Mouse (Mus musculus) cerebellum, adult 2 months (tissue): ENCODE measurements around the gene Ext2. TPM values are rescaled to one million over a fixed set of nuclear protein-coding genes. Genes with fewer than 3 reads are reported as not detected.

Source experiments
- DNase-seq, 2 experiments: peaks; one replicate each; pipeline ENCODE4 v3.0.0; 2021
- H3K27ac ChIP-seq: fragments of 200-500 bp; 2 replicates; pipeline ENCODE4 v1.5.1; 2012; ENCODE audit warnings: low read length, control low read depth, inconsistent platforms; ENCODE audit not compliant: insufficient read depth
- H3K27me3 ChIP-seq: fragments of 200-500 bp; 2 replicates; pipeline ENCODE4 v1.6.1; 2012; ENCODE audit warnings: inconsistent platforms, mild to moderate bottlenecking, low read length, moderate library complexity; ENCODE audit not compliant: control insufficient read depth, insufficient read depth
- H3K4me1 ChIP-seq: fragments of 200-500 bp; 2 replicates; pipeline ENCODE4 v1.6.1; 2011; ENCODE audit warnings: low read length; ENCODE audit not compliant: control insufficient read depth, insufficient read depth
- H3K4me3 ChIP-seq: fragments of 200-500 bp; replicated peaks from 2 replicates; pipeline ENCODE3; 2011; ENCODE audit warnings: mild to moderate bottlenecking, low read depth, low read length, control low read depth; ENCODE audit not compliant: insufficient read depth
- CTCF ChIP-seq: fragments of 200-500 bp; IDR thresholded peaks from 2 replicates; pipeline ENCODE4 v1.5.1; 2011; ENCODE audit warnings: low read depth, mild to moderate bottlenecking, control low read depth, low read length, moderate library complexity, borderline replicate concordance; ENCODE audit not compliant: insufficient read depth
- POLR2A ChIP-seq: fragments of 200-500 bp; IDR thresholded peaks from 2 replicates; pipeline ENCODE4 v1.6.1; 2011; ENCODE audit warnings: low read length, control low read depth, borderline replicate concordance; ENCODE audit not compliant: insufficient read depth
- WGBS: fragments of 180-500 bp; shearing (Covaris S2); methylation state at CpG from one replicate; pipeline ENCODE4 v1.1.7; 2018; 5-methylcytosine and 5-hydroxymethylcytosine counted together
- polyA plus RNA-seq: library from polyadenylated mRNA; depleted of rRNA; stranded (reverse); fragments of >200 nt; gene quantifications from 2 replicates; pipeline ENCODE4 v1.2.3, GENCODE M21; 2012

The Ext2 gene
- polyA plus RNA-seq, 1 experiment: 40.1 TPM

GRCm38 (mm10) chr2:93741700-93742099 lies 80.7 kb downstream of the Ext2 start:
- H3K27ac ChIP-seq: no peak overlapping the region
- no peak overlapping the region for H3K4me3 ChIP-seq
- H3K27me3 ChIP-seq: no peaks in the 10 kb centered on the region
- TF ChIP-seq CTCF (no peak), POLR2A (no peak)
- 92% methylated on average over 7 of the region's 7 CpGs for WGBS
- peaks cover 30% of the 10 kb centered on the region for H3K4me1 ChIP-seq
- no peak for DNase-seq

GRCm38 (mm10) chr2:93739044-93739569 lies 83.3 kb downstream of the Ext2 start:
- Histone ChIP-seq H3K4me3 (no peak overlapping the region), H3K27ac (no peak overlapping the region), H3K27me3 (no peaks in the 10 kb centered on the region), H3K4me1 (peaks cover 21% of the 10 kb centered on the region)
- DNase-seq: no peak
- WGBS: 92% methylated on average over 5 of the region's 5 CpGs
- TF ChIP-seq POLR2A (no peak), CTCF (no peak)

- DNase-seq: no peak
- H3K27ac ChIP-seq: no peak overlapping the region
- H3K4me3 ChIP-seq: no peak overlapping the region
- TF ChIP-seq POLR2A: no peak
- no peak for TF ChIP-seq CTCF
- H3K27me3 ChIP-seq: no peaks in the 10 kb centered on the region
- peaks cover 13% of the 10 kb centered on the region for H3K4me1 ChIP-seq
- 73% methylated on average over 8 of the region's 8 CpGs for WGBS
These were observed 85.2 kb downstream of the Ext2 start for GRCm38 (mm10) chr2:93737146-93737545.

GRCm38 (mm10) chr2:93732658-93733057 lies 89.7 kb downstream of the Ext2 start:
- no peak for TF ChIP-seq CTCF
- no peak for TF ChIP-seq POLR2A
- peaks cover 5% of the 10 kb centered on the region for H3K4me1 ChIP-seq
- H3K4me3 ChIP-seq: no peak overlapping the region
- no peak overlapping the region for H3K27ac ChIP-seq
- DNase-seq: no peak
- H3K27me3 ChIP-seq: no peaks in the 10 kb centered on the region
- 80% methylated on average over 7 of the region's 7 CpGs for WGBS

GRCm38 (mm10) chr2:93729585-93729984 lies 92.8 kb downstream of the Ext2 start:
- Histone ChIP-seq H3K4me1 (peaks cover 5% of the 10 kb centered on the region), H3K27ac (no peak overlapping the region), H3K27me3 (no peaks in the 10 kb centered on the region), H3K4me3 (no peak overlapping the region)
- TF ChIP-seq POLR2A (no peak), CTCF (no peak)
- no peak for DNase-seq
- 76% methylated on average over 11 of the region's 11 CpGs for WGBS

- DNase-seq: no peak
- Histone ChIP-seq H3K27me3 (no peaks in the 10 kb centered on the region), H3K27ac (no peak overlapping the region), H3K4me1 (peaks cover 15% of the 10 kb centered on the region), H3K4me3 (no peak overlapping the region)
- no peak for TF ChIP-seq POLR2A
- TF ChIP-seq CTCF: no peak
- WGBS: 93% methylated on average over 2 of the region's 2 CpGs
These were observed 99.1 kb downstream of the Ext2 start for GRCm38 (mm10) chr2:93723138-93723744.

- no peak for DNase-seq
- no peak overlapping the region for H3K4me3 ChIP-seq
- WGBS: 92% methylated on average over 1 of the region's 1 CpGs
- peaks cover 15% of the 10 kb centered on the region for H3K4me1 ChIP-seq
- H3K27me3 ChIP-seq: no peaks in the 10 kb centered on the region
- no peak for TF ChIP-seq POLR2A
- TF ChIP-seq CTCF: no peak
- no peak overlapping the region for H3K27ac ChIP-seq
These were observed 101.4 kb downstream of the Ext2 start for GRCm38 (mm10) chr2:93720956-93721355.

- Histone ChIP-seq H3K27me3 (no peaks in the 10 kb centered on the region), H3K4me1 (peaks cover 15% of the 10 kb centered on the region), H3K27ac (peak overlapping the region; percentile 59; the same call in 1 of the 2 replicates), H3K4me3 (no peak overlapping the region)
- DNase-seq: peak; percentile 39 to 59
- 31% methylated on average over 9 of the region's 9 CpGs for WGBS
- TF ChIP-seq CTCF (no peak), POLR2A (no peak)
These were observed 102.3 kb downstream of the Ext2 start for GRCm38 (mm10) chr2:93719792-93720675.
